Mouse (Mus musculus): Measurements from ENCODE around the gene Sema3d.

DNA sequence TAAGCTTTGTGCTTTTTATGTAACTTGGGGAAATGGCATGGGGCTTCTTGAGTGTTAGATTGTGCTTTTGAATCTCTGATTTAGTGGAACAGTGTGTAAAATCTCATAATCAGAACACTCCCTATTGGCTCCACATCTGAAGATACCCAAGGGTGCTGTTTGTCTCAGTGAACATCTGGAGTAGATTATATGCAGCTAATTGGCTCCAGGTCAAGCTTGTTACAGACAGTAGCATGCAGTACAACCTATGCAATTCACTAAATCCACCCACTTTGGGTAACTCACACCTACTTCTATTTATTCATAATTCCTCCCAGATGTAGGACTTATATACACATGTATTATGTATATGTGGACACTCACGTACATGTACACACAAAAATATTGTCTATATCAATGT lies 58.6 kb downstream of the Sema3d start:
- TF ChIP-seq MAX (IDR thresholded peaks at IDR 0.05) (no peak), CTCF (IDR thresholded peaks at IDR 0.05; ENCODE audit: control insufficient read depth, insufficient read depth, insufficient read length) (no peak)
